Mouse (Mus musculus) ES-CJ7 (cell line): ENCODE measurements around the gene Gosr2.
A peak's percentile ranks its signal among the peaks of the same experiment; 100 is the strongest.

Source experiments
- DNase-seq: peaks from one replicate; pipeline ENCODE4 v3.0.0; 2011; ENCODE audit warnings: low read depth, low spot score

The Gosr2 gene

DNA sequence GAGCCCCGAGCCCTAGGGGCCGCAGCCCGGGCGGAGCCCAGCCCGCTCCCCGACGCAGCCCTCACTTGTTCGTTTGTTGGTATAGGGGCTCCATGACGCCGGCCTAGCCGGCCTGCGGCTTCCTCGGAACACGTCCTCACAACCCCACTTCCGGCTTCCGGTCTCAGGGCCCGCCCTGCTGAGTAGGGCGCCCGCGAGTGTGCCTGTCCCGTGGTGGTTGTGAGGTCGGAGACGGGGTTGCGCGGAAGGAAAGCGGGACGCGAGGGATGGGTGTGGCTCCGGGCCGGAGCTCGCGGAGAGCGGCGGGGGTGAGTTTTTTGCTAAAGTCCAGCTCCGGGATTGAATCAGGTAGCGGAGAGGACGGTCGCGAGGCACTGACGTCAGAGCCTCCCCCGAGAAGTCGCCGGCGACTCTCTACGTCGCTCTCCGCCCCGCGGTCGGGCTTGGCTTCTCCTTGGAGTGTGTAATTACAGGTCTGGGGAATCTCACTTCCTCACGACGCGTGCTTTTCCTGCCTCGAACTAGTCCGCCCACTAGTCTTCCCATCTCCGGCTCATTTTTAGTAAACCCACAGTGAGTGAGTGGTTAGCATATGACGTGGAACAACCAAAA is at the start of gene Gosr2:
Gosr2 (minus strand) TSS at position 334 of the 612 bp plus-strand sequence.
- peak; percentile 87 for DNase-seq

DNA sequence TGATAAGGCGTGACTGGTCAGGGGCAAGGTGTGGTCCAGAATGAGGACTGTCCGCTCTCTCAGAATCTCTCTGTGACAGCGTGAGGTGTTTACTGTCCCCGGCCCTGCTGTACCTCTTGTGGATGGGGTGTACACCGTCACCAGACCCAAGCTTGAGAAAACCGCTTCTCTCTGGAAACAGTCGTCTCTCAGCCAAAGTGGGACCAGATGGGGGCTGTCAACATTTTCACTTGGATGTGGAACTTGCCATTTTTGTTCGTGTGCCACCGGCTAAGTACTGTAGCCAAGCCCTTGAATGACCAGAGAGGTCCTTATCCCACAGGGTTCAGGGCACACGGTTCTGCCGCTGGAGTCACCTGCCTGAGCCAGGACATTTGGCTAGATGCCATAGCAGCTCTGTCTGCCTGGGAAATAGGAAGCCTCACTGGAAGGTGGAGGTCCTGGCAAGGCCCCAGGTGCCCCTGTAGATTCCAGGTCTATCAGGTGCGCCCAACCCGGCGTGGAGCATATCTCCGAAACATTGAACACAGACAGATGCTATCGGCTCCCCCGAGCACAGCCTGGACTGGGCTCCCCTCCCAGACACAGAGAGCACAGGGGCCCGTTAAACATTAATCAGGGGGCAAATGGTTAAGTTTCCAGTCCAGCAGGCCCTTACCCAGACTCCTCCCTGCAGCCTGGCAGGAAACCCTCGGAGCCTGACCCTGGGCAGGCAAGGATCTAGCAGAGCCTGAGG is 37.5 kb upstream of the Gosr2 start:
- DNase-seq = no peak

DNA sequence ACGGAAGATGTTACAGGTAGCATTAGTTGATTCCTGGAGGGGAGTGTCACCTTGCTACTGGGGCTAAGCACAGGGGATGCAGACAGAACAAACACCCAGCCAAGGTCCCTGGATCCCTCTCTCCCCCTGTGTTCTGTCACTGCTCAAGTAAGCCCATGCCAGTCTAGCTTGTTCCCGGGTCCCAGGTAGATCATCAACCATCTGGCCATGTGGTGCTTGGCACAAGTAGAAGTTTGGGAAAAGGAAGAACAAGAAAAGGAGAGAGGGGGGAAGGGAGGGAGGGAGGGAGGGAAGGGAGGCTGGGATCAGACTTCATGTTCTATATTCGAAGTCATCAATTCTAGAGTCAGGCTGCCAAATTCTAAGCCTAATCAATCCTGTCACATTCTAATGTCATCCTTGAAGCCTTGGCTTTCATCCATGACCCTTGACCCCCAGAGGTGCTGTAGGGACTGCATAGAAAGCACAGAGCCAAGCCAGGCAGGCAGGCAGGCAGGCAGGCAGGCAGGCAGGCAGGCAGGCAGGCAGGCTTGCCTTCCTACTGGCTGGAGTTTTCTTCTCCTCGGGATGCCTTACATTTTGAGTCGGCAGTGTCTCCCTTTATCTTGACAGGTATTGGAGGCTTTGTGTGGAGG is 36.8 kb upstream of the Gosr2 start:
- no peak for DNase-seq

DNA sequence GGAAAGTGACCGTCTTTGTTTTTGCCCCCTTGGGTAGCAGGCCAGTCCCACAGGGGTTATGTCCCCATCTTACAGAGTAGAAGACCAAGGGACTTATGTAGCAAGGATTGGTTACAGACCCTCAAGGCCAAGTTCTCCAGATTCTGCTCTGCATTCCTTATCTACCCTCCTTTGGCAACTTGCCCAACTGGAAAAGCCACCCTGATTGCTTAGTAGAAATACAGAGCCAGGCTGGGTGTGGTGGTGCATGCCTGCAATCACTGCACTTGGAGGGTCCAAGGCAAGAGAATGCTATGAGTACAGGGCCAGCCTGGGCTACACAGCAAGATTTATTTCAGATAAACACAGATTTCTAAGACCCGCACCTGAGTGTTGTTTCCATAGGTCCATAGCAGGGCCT is 36.3 kb upstream of the Gosr2 start:
- DNase-seq = no peak

DNA sequence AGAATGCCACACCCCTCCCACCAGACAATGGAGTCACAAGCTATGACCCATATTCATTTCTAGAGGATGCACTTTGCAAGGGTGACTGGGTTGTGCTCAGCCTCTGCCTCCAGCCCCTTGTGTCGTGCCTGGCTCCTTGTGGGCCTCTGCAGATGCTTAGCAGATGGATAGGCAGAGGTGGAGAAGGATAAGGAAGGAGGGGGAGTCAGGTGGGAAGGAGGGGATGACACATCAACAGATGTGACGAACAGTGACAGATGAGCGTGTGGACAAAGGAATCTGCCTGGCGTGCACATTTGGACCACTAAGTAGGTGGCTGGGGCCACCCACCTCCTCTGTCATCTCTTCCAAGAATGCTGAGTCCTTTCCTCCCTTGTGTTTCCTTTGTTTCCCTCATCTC is 35.4 kb upstream of the Gosr2 start:
- no peak for DNase-seq

DNA sequence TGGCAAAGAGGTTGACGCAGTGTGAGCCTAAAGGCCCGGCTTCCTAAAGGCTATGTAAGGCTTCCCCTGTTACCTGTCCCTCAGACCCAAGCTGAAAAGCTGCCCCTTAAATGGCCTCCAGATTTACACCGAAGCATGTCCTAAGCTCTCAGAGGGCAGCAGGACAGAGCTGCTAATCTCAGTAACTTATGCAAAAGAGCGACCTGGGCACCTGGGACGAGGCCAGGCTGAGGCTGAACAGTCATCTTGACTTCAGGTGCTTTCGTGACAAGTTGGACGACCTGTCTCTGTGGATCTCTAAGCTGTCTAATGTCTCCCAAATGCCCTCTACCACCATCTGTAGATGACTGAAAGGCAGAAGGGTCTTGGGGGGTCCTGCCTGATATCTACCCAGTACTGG is 34.6 kb upstream of the Gosr2 start:
- DNase-seq = no peak

DNA sequence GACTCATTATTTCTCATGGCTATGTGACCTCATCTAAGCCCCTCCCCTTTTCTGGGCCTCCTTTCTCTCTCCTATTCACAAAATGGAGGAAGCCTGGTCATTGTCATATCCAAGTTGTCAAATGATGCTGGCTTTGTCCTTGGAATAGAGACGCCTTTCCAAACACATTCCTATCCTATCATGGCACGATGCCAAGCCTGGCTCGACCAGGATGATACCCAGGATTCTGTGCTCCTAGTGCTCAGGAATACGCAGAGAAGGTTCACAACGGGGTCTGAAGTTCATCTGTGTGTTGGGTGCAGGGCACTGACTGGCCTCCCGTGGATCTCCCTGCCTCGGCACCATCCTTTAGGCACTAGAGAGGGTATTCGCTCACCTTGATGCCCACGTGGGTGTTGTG is 33.9 kb upstream of the Gosr2 start:
- no peak for DNase-seq

DNA sequence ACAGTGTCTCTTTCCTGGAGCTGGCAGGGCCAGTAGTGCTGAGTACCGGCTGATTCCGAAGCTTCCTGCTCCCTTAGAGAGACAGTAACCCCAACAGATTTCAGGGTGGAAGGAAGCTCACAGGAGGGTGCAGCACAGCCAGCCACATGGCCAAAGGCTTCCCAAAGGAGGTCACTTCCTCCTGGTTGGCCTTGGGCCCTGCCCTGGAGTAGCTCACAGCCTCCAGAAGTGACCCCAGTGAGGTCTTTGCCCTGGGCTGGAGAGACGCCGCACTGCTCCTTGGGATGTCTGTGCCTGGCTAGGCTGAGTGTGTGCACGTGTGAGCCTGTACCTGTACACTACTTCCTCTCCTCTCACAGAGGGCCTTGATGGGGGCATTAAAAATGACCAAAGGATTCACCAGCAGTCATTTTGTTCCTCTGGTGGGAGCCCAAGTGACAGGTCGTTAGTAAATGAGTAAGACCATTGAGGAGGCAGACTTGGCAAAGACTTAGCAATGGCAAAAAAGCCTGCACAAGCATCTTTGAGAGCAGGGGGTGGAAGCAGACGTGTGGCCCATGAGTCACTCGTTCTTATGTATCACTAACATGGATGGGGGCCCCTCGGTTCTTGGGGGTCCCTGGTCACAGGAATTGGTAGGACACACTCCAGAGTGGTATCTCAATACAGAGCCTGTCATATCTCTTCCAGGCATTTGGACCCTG is 31.7 kb upstream of the Gosr2 start:
- DNase-seq = no peak

DNA sequence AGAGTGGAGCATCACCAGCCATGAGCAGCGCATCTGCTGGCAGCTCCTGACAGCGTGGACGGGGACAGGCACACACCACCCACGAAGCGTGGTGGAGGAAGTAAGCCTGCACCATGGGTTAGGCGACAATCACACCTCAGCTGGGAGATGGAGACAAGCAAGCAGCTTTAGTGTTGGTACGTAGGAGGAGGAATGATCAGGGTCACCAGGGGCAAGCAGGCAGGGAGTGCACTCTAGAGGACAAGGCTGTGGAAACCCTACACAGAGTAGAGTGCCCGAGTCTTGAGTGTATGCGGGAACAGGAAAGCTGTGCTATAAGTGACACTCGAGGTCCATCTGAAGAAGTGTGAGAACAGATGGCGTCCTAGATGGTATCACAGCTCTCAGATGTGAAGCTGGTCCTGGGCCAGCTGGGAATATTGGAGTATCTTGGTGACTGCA is 26.7 kb upstream of the Gosr2 start:
- DNase-seq = no peak

DNA sequence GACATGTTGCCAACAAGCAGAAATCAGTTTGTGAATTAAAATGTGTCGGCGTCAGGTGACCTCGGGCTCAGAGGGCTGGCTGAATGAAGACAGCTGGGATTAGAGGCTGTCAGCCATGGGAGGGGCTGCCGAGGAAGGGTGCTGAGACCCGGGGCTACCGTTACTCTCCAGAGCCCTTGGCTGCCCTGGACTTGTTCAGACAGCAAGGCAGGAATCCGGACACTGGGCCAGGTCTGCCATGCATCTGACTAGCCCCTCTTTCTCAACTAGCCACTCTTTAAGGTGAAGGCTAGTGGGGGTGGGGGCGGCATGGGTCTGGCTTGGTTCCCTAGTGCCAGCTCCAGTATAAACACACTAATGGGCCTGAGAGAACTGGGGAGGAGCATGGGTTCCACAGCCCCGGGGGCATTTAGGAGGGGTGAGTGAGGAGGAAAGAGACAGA is 24.4 kb upstream of the Gosr2 start:
- DNase-seq = no peak

DNA sequence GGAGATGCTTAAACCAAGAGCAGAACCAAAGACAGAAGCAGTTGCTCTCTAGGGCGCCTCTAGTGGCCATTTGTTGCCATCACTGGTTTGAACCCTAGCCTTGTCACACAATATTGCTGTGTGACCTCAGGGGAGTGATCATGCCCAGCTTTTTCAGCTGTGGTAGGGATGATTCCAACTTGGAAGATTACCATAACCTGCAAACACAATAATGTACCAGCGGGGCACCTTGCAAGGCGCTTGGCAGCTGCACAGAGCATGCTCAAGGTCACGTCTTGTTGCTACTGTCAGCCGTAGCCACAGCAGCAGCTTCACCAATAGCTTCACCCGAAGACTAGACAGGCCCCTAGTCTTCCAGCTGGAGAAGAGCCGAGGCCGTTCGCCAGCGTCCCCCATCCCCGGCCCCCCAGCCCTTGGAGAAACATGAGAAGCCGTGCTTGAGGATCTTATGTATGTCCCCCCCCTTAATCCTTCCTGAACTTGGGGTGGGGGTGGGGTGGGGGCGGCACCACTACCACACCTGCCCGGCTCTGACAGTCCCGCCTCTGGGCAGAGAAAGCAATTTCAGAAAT is 23.9 kb upstream of the Gosr2 start:
- DNase-seq = peak; percentile 64

DNA sequence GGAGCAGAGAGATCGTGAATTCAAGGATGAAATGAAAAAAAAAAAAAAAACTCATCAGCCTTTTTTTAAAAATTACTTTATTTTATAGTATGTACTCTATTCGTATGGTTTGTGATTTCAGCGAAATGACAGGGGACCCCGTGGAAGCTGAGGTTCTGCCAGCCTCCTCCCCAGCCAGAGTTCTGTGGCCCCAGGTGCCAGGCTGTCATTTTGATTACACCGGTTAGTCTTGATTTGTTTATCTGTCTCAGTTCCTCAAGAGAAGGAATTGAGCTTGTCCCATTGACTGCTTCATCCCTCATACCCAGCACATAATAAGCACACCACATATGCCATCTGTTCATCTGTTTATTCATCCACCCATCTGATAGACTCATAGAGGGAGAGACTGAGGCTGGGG is 21.7 kb upstream of the Gosr2 start:
- no peak for DNase-seq

DNA sequence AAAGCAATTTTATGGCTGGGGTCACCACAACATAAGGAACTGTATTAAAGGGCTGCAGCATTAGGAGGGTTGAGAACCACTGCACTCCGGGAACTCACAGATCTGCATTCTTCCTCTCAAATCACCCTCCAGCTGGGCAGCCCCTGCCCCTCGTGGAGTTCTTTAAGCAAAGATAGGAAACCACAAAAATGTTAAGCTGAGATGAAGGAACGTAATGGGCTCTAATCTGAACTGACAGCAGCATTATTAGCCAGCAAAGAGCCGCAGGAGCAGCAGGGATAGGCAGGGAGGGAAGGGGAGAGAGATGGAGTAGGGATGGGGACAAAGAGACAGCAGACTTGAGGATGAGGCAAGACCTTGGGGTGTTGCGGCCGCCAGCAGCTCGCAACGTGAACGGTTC is 19.3 kb upstream of the Gosr2 start:
- DNase-seq = no peak

DNA sequence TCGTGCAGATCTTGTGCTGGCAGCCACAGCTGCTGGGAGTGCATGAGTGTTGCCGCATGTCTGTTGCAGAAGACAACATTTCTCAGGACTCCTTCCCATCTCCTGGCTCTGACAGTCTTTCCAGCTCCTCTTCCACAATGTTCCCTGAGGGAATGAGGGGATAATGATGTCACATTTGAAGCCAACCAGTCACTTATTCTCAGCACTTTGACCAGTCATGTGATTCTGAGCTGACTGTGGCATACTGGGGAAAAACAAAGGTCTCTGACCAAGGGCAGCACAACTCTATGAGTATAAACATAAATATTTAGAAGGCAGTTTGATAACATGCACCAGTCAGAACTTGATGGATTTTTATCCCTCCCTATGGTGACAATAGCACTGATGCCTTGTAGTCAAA is 16.4 kb upstream of the Gosr2 start:
- no peak for DNase-seq

DNA sequence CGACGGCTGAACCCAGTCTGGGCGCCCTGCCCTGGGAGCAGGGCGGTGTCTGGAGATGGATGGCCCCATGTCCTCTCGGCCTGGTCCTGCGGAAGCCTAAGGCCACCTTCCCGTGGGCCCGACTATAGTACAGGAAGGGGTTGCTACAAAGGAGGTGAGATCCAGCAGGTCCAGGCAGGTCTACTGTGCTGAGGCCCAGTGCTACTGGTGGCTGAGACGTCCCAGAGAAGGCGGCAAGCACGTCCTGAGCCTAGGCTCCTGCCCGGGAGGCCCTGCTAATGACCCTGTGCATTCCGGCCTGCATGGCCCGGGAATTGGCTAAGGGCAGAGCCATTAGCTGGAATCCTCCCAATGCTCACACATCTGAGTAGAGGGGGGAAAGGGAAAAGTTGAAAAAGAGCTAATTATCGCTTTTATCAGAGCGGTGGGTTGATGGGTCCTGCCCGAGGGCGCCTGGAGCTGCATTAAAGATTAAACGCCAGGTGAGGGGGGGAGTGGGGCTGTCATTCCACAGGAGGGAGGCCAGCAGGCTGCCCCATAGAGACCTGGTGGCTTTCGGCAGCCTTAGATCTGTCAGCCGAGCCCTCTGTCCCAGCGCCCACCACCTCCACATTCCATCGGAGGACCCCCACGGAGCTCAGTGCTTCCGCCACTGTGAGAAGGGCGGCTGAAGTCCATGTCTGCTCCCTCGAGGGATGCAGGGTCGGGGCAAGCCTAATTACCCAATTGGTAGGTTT is 14.3 kb upstream of the Gosr2 start:
- no peak for DNase-seq

DNA sequence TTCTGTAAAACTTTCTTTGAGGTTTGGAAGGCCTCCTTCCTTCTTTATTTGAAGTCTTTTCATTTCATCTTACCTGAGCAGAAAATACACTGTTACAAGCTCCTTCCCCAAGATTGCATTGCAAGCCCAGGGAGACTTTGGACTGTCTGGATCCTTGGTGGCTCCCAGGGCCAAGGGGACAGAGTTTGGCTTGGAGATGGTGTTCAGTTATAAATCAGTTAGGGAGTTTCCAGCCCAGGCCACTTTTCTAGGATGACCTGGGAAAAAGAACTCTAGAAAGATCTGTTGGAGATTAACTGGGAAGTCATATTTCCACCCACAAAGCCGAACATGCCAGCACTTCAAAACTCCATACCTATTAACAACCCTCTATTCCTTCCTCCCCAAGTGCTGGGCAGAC is 12.3 kb upstream of the Gosr2 start:
- no peak for DNase-seq

DNA sequence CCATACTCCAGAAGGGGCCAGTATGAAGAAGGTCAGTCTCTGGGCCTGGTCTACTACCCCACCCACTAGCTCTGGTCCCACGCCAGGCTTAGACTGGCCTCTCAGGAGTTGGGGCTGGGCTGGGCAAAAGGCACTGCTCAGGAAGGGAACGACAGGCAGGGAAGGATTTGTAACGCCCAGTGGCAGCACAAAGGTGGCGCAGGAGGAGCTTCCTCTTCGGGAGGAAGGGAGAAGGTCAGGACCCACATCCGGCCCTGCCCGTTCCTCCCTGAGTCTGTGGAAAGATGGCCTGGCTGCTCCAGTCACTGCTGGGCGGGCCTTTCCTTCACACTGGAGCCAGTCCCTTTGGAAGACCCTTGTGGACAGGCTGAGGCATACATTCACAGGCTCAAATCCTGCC is 9.3 kb upstream of the Gosr2 start:
- no peak for DNase-seq

DNA sequence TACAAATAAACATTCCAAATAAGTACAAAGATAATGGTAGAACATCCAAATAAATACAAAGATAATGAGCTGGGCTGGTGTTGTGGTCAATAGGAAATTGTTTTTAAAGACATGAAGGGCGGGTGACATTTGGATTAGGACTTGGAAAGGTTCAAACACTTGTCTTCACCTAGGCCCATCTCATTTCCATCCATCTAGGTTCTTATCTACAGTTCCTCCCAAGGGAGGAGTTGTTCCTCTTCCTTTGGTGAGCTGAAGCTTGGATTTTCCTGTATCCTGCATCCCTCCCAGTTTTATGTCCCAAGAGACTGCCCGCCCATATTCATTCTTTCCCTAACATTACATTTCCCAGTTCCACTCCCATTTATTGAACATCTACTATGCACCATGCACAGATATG is 528 bp upstream of the Gosr2 start:
- no peak for DNase-seq

DNA sequence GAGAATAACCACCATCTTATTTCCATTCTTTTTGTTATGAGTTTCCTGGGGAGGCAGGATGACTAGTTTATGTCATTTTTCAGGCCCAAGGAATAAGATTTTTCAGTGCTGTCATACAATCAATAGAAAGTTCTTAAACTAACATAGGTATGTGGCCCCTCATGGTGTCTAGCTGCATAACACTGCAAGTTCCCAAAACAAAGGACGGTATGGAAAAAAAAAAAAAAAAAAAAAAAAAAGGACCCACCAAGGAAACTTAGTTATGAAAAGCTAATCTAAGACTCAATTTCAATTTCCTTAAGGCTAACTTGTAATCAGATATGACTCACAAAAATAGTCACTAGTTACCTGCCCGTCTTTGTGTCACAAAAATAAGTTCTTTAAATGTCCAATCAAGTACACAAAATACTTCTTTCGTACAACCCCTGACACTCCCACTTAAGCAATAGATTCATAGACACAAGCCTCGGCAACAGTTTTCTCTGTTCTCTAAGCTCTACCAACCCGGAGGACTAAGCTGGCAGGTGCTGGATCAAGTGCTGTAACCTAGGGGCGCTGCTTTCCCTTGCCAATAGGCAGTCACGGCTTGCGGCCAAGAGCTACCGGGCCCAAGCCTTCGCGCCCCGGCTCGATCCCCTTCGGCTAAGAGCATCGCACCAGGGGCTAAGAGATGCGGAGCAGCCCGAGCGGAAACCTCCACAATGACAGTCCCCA is 690 bp downstream of the Gosr2 start:
- peak; percentile 33 for DNase-seq

DNA sequence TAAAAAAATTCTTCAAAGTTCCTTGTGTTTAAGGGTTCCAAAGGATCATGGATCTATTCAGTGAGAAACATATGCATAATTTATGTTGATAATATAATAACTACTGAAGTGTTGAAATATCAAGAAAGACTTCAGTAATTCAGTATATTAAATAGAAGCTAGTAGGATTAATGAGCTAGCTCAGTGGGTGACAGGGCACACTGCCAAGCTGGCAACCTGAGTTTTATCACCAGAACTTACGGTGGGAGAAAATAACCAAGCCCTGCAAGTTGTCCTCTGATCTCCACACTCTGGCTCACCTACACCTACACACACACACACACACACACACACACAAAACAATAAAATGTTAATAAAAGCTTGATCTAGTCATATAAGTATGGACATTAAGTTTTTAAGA is 4.5 kb downstream of the Gosr2 start:
- no peak for DNase-seq

DNA sequence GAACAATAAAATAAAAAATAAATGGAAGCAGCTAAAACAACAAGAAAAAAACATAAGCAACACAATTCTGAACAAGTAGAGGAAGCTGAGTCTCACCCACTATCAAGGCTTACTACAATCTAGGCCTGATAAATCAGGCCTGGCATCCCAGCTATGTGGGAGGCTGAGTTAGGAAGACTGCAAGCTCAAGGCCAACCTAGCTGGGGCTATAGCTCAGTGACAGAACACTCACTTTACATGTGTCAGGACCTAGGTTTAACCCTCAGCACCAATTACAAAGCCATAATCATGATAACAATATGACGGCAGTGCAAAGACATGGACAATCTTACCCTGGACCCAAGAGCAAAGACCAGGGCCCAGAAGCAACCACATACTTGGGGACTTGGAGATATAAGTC is 6.7 kb downstream of the Gosr2 start:
- no peak for DNase-seq
